Mouse (Mus musculus) kidney, adult 2 months (tissue): ENCODE measurements around the gene Cbx6. TPM values are rescaled to one million over a fixed set of nuclear protein-coding genes. Genes with fewer than 3 reads are reported as not detected.

ENCODE experiments used
- DNase-seq: peaks from one replicate; pipeline ENCODE4 v3.0.0; 2021
- H3K27ac ChIP-seq: fragments of 200-500 bp; 2 replicates; pipeline ENCODE4 v1.5.1; 2012; ENCODE audit warnings: low read depth, low read length, control low read depth, inconsistent platforms; ENCODE audit not compliant: insufficient read depth
- H3K27me3 ChIP-seq: fragments of 200-500 bp; replicated peaks from 2 replicates; pipeline ENCODE4 v1.6.1; 2012; ENCODE audit warnings: mild to moderate bottlenecking, moderate library complexity, low read length, inconsistent platforms; ENCODE audit not compliant: control insufficient read depth, insufficient read depth
- H3K36me3 ChIP-seq: fragments of 200-500 bp; 2 replicates; pipeline ENCODE4 v1.6.1; 2012; ENCODE audit warnings: mild to moderate bottlenecking, moderate library complexity, low read length, inconsistent platforms; ENCODE audit not compliant: control insufficient read depth, insufficient read depth
- H3K4me1 ChIP-seq: fragments of 200-500 bp; 2 replicates; pipeline ENCODE4 v1.6.1; 2011; ENCODE audit warnings: low read length; ENCODE audit not compliant: control insufficient read depth, insufficient read depth
- H3K4me3 ChIP-seq: fragments of 200-500 bp; 2 replicates; pipeline ENCODE4 v1.5.1; 2011; ENCODE audit warnings: mild to moderate bottlenecking, low read depth, low read length, control low read depth; ENCODE audit not compliant: insufficient read depth
- CTCF ChIP-seq: fragments of 200-500 bp; conservative IDR thresholded peaks from 2 replicates; pipeline ENCODE4 v1.5.1; 2011; ENCODE audit warnings: low read depth, mild to moderate bottlenecking, control low read depth, low read length, moderate library complexity, mixed read lengths; ENCODE audit not compliant: insufficient read depth, insufficient read length
- POLR2A ChIP-seq: fragments of 200-500 bp; IDR thresholded peaks from one replicate; pipeline ENCODE4 v1.6.1; 2011; ENCODE audit warnings: low read depth, low read length, control low read depth
- WGBS: fragments of 180-500 bp; shearing (Covaris S2); methylation state at CpG from one replicate; pipeline ENCODE4 v1.1.7; 2018; 5-methylcytosine and 5-hydroxymethylcytosine counted together
- polyA plus RNA-seq: library from polyadenylated mRNA; depleted of rRNA; stranded (reverse); fragments of >200 nt; gene quantifications from 2 replicates; pipeline ENCODE4 v1.2.3, GENCODE M21; 2012; rRNA removed

Cbx6 gene
- polyA plus RNA-seq = 49.5 and 62.1 TPM in 2 replicates

- peak; percentile 97 for DNase-seq
These were observed at the start of gene Cbx6, which contains the start of gene Npcd for GRCm38 (mm10) chr15:79834130-79834880. Cbx6 (minus strand) TSS chr15:79834688. Npcd (minus strand) TSS chr15:79834237.

GRCm38 (mm10) chr15:79883352-79883822, 48.9 kb upstream of the Cbx6 start:
- peak; percentile 95 for DNase-seq
- WGBS = under 1% methylated on average over 30 of the region's 30 CpGs
- peak overlapping the region; percentile 43 for H3K4me3 ChIP-seq
- no peaks in the 10 kb centered on the region for H3K27me3 ChIP-seq
- H3K36me3 ChIP-seq = no peaks in the 10 kb centered on the region
- no peaks in the 10 kb centered on the region for H3K4me1 ChIP-seq
- peak overlapping the region; percentile 40 for H3K27ac ChIP-seq
- TF ChIP-seq CTCF (peak; percentile 58), POLR2A (no peak)

More at GRCm38 (mm10) chr15:79834130-79834880, at the start of gene Cbx6, which contains the start of gene Npcd:
- H3K36me3 ChIP-seq = no peaks in the 10 kb centered on the region
- peak within 1 kb of the TSS; percentile 25; the same call in 1 of the 2 replicates for H3K27ac ChIP-seq
- H3K27me3 ChIP-seq = no peaks in the 10 kb centered on the region
- no peak for TF ChIP-seq CTCF
- TF ChIP-seq POLR2A = peak; percentile 45
- H3K4me3 ChIP-seq = peak within 1 kb of the TSS; percentile 60
- peaks cover 6% of the 10 kb centered on the region; the same call in 1 of the 2 replicates for H3K4me1 ChIP-seq
- WGBS = 2% methylated on average over 58 of the region's 58 CpGs

GRCm38 (mm10) chr15:79882623-79883267, 48.3 kb upstream of the Cbx6 start:
- Histone ChIP-seq H3K4me1 (no peaks in the 10 kb centered on the region), H3K36me3 (no peaks in the 10 kb centered on the region), H3K27ac (no peak overlapping the region), H3K27me3 (no peaks in the 10 kb centered on the region), H3K4me3 (no peak overlapping the region)
- WGBS = 22% methylated on average over 19 of the region's 19 CpGs
- no peak for DNase-seq
- TF ChIP-seq POLR2A (no peak), CTCF (no peak)

GRCm38 (mm10) chr15:79880477-79880876, 46.0 kb upstream of the Cbx6 start:
- TF ChIP-seq CTCF = no peak
- TF ChIP-seq POLR2A = no peak
- Histone ChIP-seq H3K27me3 (no peaks in the 10 kb centered on the region), H3K4me3 (no peak overlapping the region), H3K4me1 (no peaks in the 10 kb centered on the region), H3K27ac (no peak overlapping the region), H3K36me3 (no peaks in the 10 kb centered on the region)
- DNase-seq = no peak
- WGBS = 90% methylated on average over 3 of the region's 3 CpGs

- peak overlapping the region; percentile 14; the same call in 1 of the 2 replicates for H3K27ac ChIP-seq
- WGBS = 15% methylated on average over 13 of the region's 13 CpGs
- H3K4me1 ChIP-seq = no peaks in the 10 kb centered on the region
- no peak overlapping the region for H3K4me3 ChIP-seq
- TF ChIP-seq POLR2A (no peak), CTCF (no peak)
- peak; percentile 93 for DNase-seq
- no peaks in the 10 kb centered on the region for H3K36me3 ChIP-seq
- H3K27me3 ChIP-seq = no peaks in the 10 kb centered on the region
These were observed 44.8 kb upstream of the Cbx6 start for GRCm38 (mm10) chr15:79879319-79879718.

- peak; percentile 50 for DNase-seq
- no peak for TF ChIP-seq CTCF
- no peak for TF ChIP-seq POLR2A
- Histone ChIP-seq H3K4me3 (no peak overlapping the region), H3K4me1 (no peaks in the 10 kb centered on the region), H3K27ac (peak overlapping the region; percentile 65; the same call in 1 of the 2 replicates), H3K27me3 (no peaks in the 10 kb centered on the region), H3K36me3 (no peaks in the 10 kb centered on the region)
- 39% methylated on average over 6 of the region's 6 CpGs for WGBS
These were observed 44.2 kb upstream of the Cbx6 start for GRCm38 (mm10) chr15:79878725-79879136.
